In genomic region chr16:24151178-24151725, GRCm38 (mm10) we compare ENCODE assay signal across 12 mouse cellular contexts.
DNase-seq lines count a peak whose midpoint lies in the region; ATAC-seq and TF ChIP-seq lines count a peak whose summit lies in the region.
"Had no signal": no experiment of that assay in that cellular context is flagged by ENCODE, and none has a peak within 500 bp of the region (broad histone marks: within the 10 kb centered on the region; RNA-seq: fewer than 3 reads in every experiment).

No protein-coding gene starts in this region.

- H3K36me3 ChIP-seq in heart, embryonic 13.5 days: no peaks in the 10 kb centered on the region
- no peaks in the 10 kb centered on the region for H3K36me3 ChIP-seq in MEL (ENCODE audit: control insufficient read depth in 1 of 2, insufficient read depth in 2 of 2, low read length in 2 of 2)
- no peaks in the 10 kb centered on the region for H3K36me3 ChIP-seq in liver, embryonic 12.5 days
- no peaks in the 10 kb centered on the region for H3K36me3 ChIP-seq in hindbrain, embryonic 12.5 days

- H3K27ac ChIP-seq in heart, embryonic 13.5 days (replicated peaks): no peak overlapping the region
- H3K27ac ChIP-seq in MEL (ENCODE audit: control insufficient read depth, low read depth, low read length): no peak overlapping the region; the same call in 1 of the 2 replicates
- H3K27ac ChIP-seq in liver, embryonic 12.5 days: no peak overlapping the region
- H3K27ac ChIP-seq in layer of hippocampus, adult 2 months: no peak overlapping the region
- no peak overlapping the region for H3K27ac ChIP-seq in hindbrain, embryonic 12.5 days
- H3K27ac ChIP-seq: forebrain, embryonic 13.5 days had no signal

- 0 out of 2 replicates have a peak, but pooled peaks cover 3% of the 10 kb centered on the region for H3K27me3 ChIP-seq in heart, embryonic 13.5 days (replicated peaks)
- H3K27me3 ChIP-seq in MEL (ENCODE audit: control insufficient read depth in 1 of 2, insufficient read depth in 2 of 2, low read length in 2 of 2): no peaks in the 10 kb centered on the region
- H3K27me3 ChIP-seq in liver, embryonic 12.5 days (replicated peaks): no peaks in the 10 kb centered on the region
- H3K27me3 ChIP-seq in hindbrain, embryonic 12.5 days: no peaks in the 10 kb centered on the region
- H3K27me3 ChIP-seq: forebrain, embryonic 13.5 days had no signal

- no peak for TF ChIP-seq POLR2A in MEL (IDR thresholded peaks at IDR 0.05; ENCODE audit: control insufficient read depth in 1 of 2, insufficient read depth in 1 of 2, low read depth in 1 of 2, low read length in 2 of 2, poor library complexity in 1 of 2)

- H3K4me3 ChIP-seq in heart, embryonic 13.5 days: no peak overlapping the region
- H3K4me3 ChIP-seq in MEL (ENCODE audit: control insufficient read depth in 1 of 2, insufficient read depth in 1 of 2, low read depth in 2 of 2, low read length in 2 of 2): no peak overlapping the region
- no peak overlapping the region; the same call in 1 of the 2 replicates for H3K4me3 ChIP-seq in liver, embryonic 12.5 days
- H3K4me3 ChIP-seq in layer of hippocampus, adult 2 months: no peak overlapping the region
- H3K4me3 ChIP-seq in hindbrain, embryonic 12.5 days: no peak overlapping the region
- H3K4me3 ChIP-seq: forebrain, embryonic 13.5 days had no signal

- peak overlapping the region; percentile 19 for H3K4me2 ChIP-seq in heart, embryonic 13.5 days
- peak overlapping the region; percentile 27; the same call in 1 of the 2 replicates for H3K4me2 ChIP-seq in liver, embryonic 12.5 days
- H3K4me2 ChIP-seq in hindbrain, embryonic 12.5 days (replicated peaks): no peak overlapping the region
- H3K4me2 ChIP-seq: forebrain, embryonic 13.5 days had no signal

- TF ChIP-seq CTCF in MEL (IDR thresholded peaks at IDR 0.05 in 2 of 3, conservative IDR thresholded peaks at IDR 0.05 in 1 of 3; ENCODE audit: control insufficient read depth in 1 of 3, insufficient read depth in 1 of 3, low read depth in 2 of 3, low read length in 3 of 3, poor library complexity in 1 of 3, severe bottlenecking in 1 of 3): no peak
- TF ChIP-seq CTCF in layer of hippocampus, adult 2 months (conservative IDR thresholded peaks at IDR 0.05): no peak

- no peak for TF ChIP-seq RAD21 in MEL (IDR thresholded peaks at IDR 0.05; ENCODE audit: low read depth, low read length)

- WGBS in heart, embryonic 13.5 days: 10% methylated on average over 7 of the region's 7 CpGs
- 1% methylated on average over 7 of the region's 7 CpGs for WGBS in liver, embryonic 12.5 days (ENCODE audit: insufficient replicate concordance)
- 79% methylated on average over 7 of the region's 7 CpGs for WGBS in hindbrain, embryonic 12.5 days

- H3K9me3 ChIP-seq in heart, embryonic 13.5 days: no peaks in the 10 kb centered on the region
- no peaks in the 10 kb centered on the region for H3K9me3 ChIP-seq in MEL (replicated peaks; ENCODE audit: insufficient read depth, low read length)
- no peaks in the 10 kb centered on the region for H3K9me3 ChIP-seq in liver, embryonic 12.5 days (replicated peaks)
- H3K9me3 ChIP-seq in hindbrain, embryonic 12.5 days (replicated peaks): no peaks in the 10 kb centered on the region
- H3K9me3 ChIP-seq: forebrain, embryonic 13.5 days had no signal

- TF ChIP-seq EP300 in MEL (IDR thresholded peaks at IDR 0.05; ENCODE audit: low read depth in 1 of 2, low read length in 2 of 2): no peak

- no peak overlapping the region for H3K9ac ChIP-seq in heart, embryonic 13.5 days
- no peak overlapping the region for H3K9ac ChIP-seq in MEL (ENCODE audit: control insufficient read depth, low read depth, low read length, poor library complexity, severe bottlenecking)
- H3K9ac ChIP-seq in liver, embryonic 12.5 days: no peak overlapping the region
- H3K9ac ChIP-seq in hindbrain, embryonic 12.5 days: no peak overlapping the region
- H3K9ac ChIP-seq: forebrain, embryonic 13.5 days had no signal

- peaks cover 25% of the 10 kb centered on the region for H3K4me1 ChIP-seq in heart, embryonic 13.5 days
- no peaks in the 10 kb centered on the region for H3K4me1 ChIP-seq in MEL (ENCODE audit: control insufficient read depth in 1 of 2, insufficient read depth in 2 of 2, low read length in 2 of 2)
- peaks cover 23% of the 10 kb centered on the region for H3K4me1 ChIP-seq in liver, embryonic 12.5 days
- H3K4me1 ChIP-seq in hindbrain, embryonic 12.5 days: no peaks in the 10 kb centered on the region
- H3K4me1 ChIP-seq: forebrain, embryonic 13.5 days had no signal

- no peak for DNase-seq in heart, adult 8-10 months (ENCODE audit: low spot score)
- peak; percentile 17 for DNase-seq in MEL (ENCODE audit: low read depth, low spot score)
- peak; percentile 29 to 35 for DNase-seq in spleen, adult 18-20 months
- no peak for DNase-seq in cerebellum, adult 8-10 months
- no peak for DNase-seq in layer of hippocampus, adult 2 months (ENCODE audit: low spot score in 2 of 2)
- DNase-seq: adrenal gland, adult 2 months; cerebellum, postnatal 36 days; kidney, adult 18-20 months had no signal

- ATAC-seq in heart, embryonic 13.5 days (ENCODE audit: extremely low read depth, insufficient number of reproducible peaks, low FRiP score, low TSS enrichment): no peak; the same call in 1 of the 2 replicates
- ATAC-seq in liver, embryonic 12.5 days: peak; percentile 68
- no peak for ATAC-seq in hindbrain, embryonic 12.5 days (ENCODE audit: low FRiP score)
- ATAC-seq: forebrain, embryonic 13.5 days had no signal

- H3K79me2 ChIP-seq in MEL (ENCODE audit: control insufficient read depth, insufficient read depth, low read length, poor library complexity): no peaks in the 10 kb centered on the region

TF ChIP-seq in MEL, 35 proteins besides CTCF, POLR2A, EP300 and RAD21:
- TF ChIP-seq USF1 (IDR thresholded peaks at IDR 0.05; ENCODE audit: low read depth, low read length) (no peak), ELF1 (IDR thresholded peaks at IDR 0.05; ENCODE audit: low read depth, low read length) (no peak), MAFK (IDR thresholded peaks at IDR 0.05; ENCODE audit: borderline replicate concordance, low read depth, low read length) (no peak), ZNF384 (IDR thresholded peaks at IDR 0.05; ENCODE audit: low read depth, low read length) (peak; percentile 56)

Comparison
In these comparisons a context has a peak if more than half of its experiments do, and no peak if none do; other contexts are left out.
1. DNase-seq: peak in MEL (single experiment) and spleen, adult 18-20 months (2 of 2); none in heart, adult 8-10 months (single experiment), cerebellum, adult 8-10 months (single experiment) and layer of hippocampus, adult 2 months (0 of 2).